Mouse (Mus musculus): Measurements from ENCODE around the gene Tab2.
"Not testable (repeated sequence)": the region's sequence is repeated elsewhere in the genome, so short reads cannot be mapped to it uniquely, and the experiment has no call there.

Tab2 gene

GRCm38 (mm10) chr10:7888256-7888868 is 67.7 kb downstream of the Tab2 start:
- no peak for DNase-seq (ENCODE audit: low spot score in 2 of 2)

DNA sequence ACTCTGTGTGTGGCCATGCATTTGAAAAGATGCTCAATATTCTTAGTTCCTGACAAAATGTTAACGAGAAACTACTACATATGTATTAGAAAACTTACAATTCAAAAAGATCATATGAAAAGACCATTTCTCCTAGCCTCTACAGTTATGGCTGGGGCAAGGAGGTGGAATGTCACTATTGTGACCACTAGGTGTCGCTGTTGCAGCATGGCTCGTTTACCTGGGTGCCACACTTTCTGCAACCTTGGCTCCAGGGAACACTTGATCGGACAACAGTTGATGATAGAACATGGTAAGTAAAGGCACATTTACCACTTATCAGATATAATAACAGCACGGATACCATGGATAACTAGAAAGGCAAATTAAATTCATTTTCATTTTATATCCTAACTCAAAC is 72.5 kb downstream of the Tab2 start:
- peak; percentile 75 to 85 for DNase-seq (ENCODE audit: low spot score in 2 of 2)

GRCm38 (mm10) chr10:7881971-7882370 is 74.1 kb downstream of the Tab2 start:
- DNase-seq (ENCODE audit: low spot score in 2 of 2), result no peak

GRCm38 (mm10) chr10:7880283-7880682 is 75.7 kb downstream of the Tab2 start:
- DNase-seq (ENCODE audit: low spot score in 2 of 2), result not testable (repeated sequence)

DNA sequence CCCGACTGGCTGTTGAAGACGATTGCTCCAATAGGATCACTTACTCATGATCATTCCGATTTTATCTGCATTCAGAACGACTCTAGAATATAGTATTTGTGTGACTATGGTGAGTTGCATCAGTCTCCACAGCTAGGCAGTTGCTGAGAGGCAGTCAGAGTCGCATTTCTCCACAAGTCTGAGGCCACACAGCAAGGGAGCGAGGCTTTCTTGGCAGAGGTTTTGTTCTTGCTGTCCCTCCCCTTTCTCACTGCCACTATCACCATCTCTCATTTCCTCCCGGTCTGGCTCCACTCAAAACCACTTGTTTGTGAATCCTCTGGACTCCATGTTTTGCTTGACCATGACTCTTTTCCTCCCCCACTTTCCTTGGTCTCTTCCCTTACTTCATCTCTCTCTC is 81.8 kb downstream of the Tab2 start:
- no peak for DNase-seq (ENCODE audit: low spot score in 2 of 2)

GRCm38 (mm10) chr10:7871381-7872020 is 84.5 kb downstream of the Tab2 start:
- no peak for DNase-seq (ENCODE audit: low spot score in 2 of 2)

DNA sequence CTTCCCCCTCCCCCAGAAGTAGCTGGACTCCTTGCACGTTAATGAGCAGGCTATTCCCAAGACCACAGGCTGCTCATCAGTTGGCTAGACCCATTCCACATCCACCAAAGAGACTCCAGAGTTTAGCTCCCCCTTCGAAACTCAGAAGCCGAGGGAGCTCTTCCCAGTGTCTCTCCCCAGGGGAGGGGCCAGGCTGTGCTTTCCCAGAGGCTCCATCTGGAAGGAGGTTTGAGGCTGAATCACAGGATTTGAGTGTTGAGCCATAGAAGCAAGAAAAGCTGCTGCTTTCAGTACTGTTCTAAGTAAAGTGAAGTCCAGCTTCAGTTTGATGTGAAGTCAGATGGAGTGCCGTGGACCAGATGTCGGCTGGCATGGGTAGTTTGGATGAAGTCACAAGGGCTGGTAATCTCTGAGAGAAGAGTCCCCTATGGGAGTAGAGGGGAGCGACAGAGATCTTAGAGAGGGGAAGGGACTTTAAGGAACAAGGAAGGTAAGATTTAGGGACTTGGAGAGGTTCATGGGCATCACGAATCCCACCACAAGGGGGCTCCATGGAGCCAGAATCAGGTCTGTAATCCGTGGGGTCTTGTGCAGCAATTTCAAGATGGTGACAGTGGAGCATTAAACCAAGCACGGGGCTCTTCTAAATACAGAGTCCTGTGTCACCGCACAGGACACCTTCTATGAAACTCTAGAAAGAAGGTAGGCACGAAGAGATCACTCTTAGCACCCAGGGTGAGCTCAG is 85.3 kb downstream of the Tab2 start:
- peak; percentile 67 to 78 for DNase-seq (ENCODE audit: low spot score in 2 of 2)

DNA sequence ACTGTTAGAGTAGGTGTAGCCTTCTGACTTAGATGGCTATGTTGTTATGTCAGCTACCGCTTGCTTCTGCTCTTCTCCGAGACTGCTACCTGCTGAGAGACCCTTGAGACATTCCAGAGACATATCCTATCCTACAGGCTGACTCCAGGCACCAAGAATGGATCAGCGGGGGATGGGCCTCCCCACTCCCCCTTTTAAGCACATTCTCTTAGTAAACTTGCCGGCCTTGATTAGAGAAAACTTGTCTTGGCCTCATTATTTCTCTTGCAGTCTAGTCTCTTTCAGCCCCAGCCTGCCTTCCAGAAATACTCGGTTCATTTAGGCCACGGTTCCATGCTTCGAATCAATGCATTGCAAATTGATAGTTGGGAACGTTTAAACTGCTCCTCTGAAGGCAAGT is 86.3 kb downstream of the Tab2 start:
- no peak for DNase-seq (ENCODE audit: low spot score in 2 of 2)

- DNase-seq (ENCODE audit: low spot score in 2 of 2), result no peak
These were observed 88.4 kb downstream of the Tab2 start for GRCm38 (mm10) chr10:7867666-7868030.

- peak in 1 of 2 experiments; percentile 41 for DNase-seq (ENCODE audit: low spot score in 2 of 2)
These were observed 89.0 kb downstream of the Tab2 start for GRCm38 (mm10) chr10:7866762-7867665.

DNA sequence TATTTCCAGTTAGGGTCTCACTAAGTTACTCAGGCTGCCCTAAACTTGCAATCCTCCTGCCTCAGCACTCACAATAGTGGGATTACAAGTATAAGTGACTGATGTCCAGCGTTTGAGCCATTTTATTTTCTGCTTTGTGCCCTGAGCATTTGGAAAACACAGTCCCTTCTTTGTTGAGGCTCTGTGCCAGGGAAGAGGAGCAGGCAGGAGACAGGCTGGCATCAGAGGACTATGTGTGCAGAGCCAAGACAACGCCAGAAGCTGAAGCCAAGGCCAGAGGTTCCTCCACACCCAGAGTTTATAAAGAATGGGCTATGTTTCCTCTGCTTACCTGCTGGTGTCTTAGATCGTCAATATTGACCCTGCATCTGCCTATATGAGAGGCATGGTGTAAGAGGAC is 91.2 kb downstream of the Tab2 start:
- DNase-seq (ENCODE audit: low spot score in 2 of 2), result no peak

DNA sequence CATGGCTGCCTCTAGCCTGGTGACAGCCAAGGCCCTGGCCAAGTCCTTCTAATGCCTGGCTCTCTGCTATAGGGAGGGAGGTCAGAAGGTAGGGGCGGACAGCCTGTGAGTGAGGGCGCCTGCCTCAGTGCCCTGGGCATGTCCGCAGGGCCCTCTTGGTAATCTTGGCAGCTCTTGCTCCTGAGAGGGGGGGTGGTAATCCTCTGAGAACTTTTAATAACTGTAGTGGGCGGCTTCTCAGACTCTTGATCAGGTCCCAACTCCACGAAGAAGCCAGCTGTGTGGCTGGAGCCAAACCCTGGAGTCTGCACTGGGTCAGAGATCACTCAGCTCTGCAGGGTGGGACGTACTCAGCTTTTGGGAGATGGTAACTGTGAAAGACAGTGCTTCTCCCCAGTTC is 91.8 kb downstream of the Tab2 start:
- DNase-seq (ENCODE audit: low spot score in 2 of 2), result no peak

DNA sequence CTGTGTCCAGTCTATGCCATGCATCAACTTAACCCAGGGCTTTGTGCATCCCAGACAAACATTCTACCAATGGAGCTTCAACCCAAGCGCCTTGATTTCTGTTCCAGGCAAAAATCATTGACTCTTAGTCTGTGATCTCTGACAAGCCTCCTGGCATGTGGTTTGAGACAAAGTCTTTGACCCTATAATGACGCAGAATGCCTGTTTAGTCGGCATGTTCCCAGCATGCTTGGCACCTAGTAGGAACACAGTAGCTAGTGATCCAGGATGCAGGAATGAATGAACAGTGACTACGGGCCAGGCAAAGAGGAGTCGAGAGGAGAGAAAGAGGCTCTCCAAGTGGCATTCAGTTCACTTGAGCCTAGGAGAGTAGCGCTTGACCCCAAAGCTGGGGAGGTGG is 92.6 kb downstream of the Tab2 start:
- no peak for DNase-seq (ENCODE audit: low spot score in 2 of 2)

- DNase-seq (ENCODE audit: low spot score in 2 of 2), result no peak
These were observed 93.9 kb downstream of the Tab2 start for GRCm38 (mm10) chr10:7861937-7862657.

DNA sequence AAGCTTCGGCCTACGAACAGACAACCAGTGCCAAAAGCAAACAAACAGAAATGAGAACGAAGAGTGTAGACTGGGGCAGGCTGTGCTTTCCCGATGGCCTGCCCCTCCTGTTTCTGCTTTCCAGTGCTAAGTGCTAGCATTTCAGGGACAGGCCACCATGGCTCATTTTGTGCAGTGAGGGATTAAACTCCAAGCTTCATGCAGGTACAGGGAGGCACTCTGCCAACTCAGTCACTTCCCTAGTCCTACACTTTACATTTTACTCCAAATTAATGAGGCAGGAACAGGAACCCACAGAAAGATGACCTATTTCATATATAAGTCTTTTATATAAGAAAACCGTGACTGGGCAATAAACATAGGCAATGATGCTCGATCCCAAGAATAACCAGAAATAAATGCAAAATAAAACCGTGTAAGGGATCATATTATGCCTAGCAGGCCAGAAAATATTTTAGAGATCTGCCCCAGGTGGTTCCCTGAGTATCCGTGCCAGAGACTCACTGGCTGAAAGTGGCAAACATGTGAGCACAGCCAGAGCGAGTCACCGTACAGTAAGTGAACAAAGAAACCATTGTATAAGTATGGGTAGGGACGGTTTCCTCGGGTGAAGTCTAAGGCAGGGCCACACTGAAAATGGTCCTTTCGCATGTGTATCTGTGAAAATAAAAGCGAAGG is 94.6 kb downstream of the Tab2 start:
- no peak for DNase-seq (ENCODE audit: low spot score in 2 of 2)

GRCm38 (mm10) chr10:7860494-7860893 is 95.5 kb downstream of the Tab2 start:
- DNase-seq (ENCODE audit: low spot score in 2 of 2), result no peak

Measured in right cerebral cortex, postnatal 10 days (tissue).